Mouse (Mus musculus) limb, embryonic 11.5 days (tissue): ENCODE results near the gene Tmem30a. TPM values are rescaled to one million over a fixed set of nuclear protein-coding genes. Genes with fewer than 3 reads are reported as not detected.

Source experiments
- ATAC-seq: fragments of 200-750 bp; cut with Nextera tagmentation; 2 replicates; pipeline ENCODE4 v1.8.0; 2017; ENCODE audit warnings: low read depth; ENCODE audit not compliant: insufficient number of reproducible peaks, low FRiP score, low TSS enrichment
- DNase-seq: peaks from one replicate; pipeline ENCODE4 v3.0.0-alpha.2; 2015; ENCODE audit warnings: low spot score
- H3K27ac ChIP-seq: fragments of 300-500 bp; sonication (generic); replicated peaks from 2 replicates; pipeline ENCODE4 v1.5.1; 2014; ENCODE audit warnings: low read depth, mild to moderate bottlenecking, low read length
- H3K27me3 ChIP-seq: fragments of 300-500 bp; sonication (generic); 2 replicates; pipeline ENCODE4 v1.6.1; 2014; ENCODE audit warnings: mild to moderate bottlenecking, low read length, mixed read lengths; ENCODE audit not compliant: control insufficient read depth, insufficient read depth
- H3K36me3 ChIP-seq: fragments of 300-500 bp; sonication (generic); 2 replicates; pipeline ENCODE4 v1.6.1; 2014; ENCODE audit warnings: mild to moderate bottlenecking, low read length, moderate library complexity, mixed read lengths; ENCODE audit not compliant: control insufficient read depth, insufficient read depth
- H3K4me1 ChIP-seq: fragments of 300-500 bp; sonication (generic); 2 replicates; pipeline ENCODE4 v1.6.1; 2014; ENCODE audit warnings: low read length, mixed read lengths; ENCODE audit not compliant: control insufficient read depth, insufficient read depth
- H3K4me2 ChIP-seq: fragments of 300-500 bp; sonication (generic); 2 replicates; pipeline ENCODE4 v1.6.1; 2014; ENCODE audit warnings: low read depth, mild to moderate bottlenecking, moderate library complexity; ENCODE audit not compliant: severe bottlenecking
- H3K4me3 ChIP-seq: fragments of 300-500 bp; sonication (generic); 2 replicates; pipeline ENCODE4 v1.5.1; 2014; ENCODE audit warnings: low read depth, low read length
- H3K9ac ChIP-seq: fragments of 300-500 bp; sonication (generic); 2 replicates; pipeline ENCODE4 v1.6.1; 2014; ENCODE audit warnings: mild to moderate bottlenecking, low read length
- H3K9me3 ChIP-seq: fragments of 300-500 bp; sonication (generic); 2 replicates; pipeline ENCODE4 v1.6.1; 2016; ENCODE audit warnings: low read length; ENCODE audit not compliant: control insufficient read depth
- WGBS: fragments of 180-500 bp; shearing (Covaris S2); extraction: QIAGEN DNeasy Blood & Tissue Kit; methylation state at CpG from one replicate; pipeline ENCODE4 v1.1.7; 2014; 5-methylcytosine and 5-hydroxymethylcytosine counted together
- polyA plus RNA-seq: library from polyadenylated mRNA; unstranded; fragments of >200 nt; fragmentation: Nextera tagmentation; extraction: Ambion mirVana; gene quantifications from 2 replicates; pipeline ENCODE4 v1.2.1, GENCODE M21; 2014

Gene Tmem30a
- polyA plus RNA-seq, 1 experiment from 2014 or later = 44.1 TPM

GRCm38 (mm10) chr9:79807178-79807577 is 13.9 kb upstream of the Tmem30a start:
- no peak overlapping the region for H3K9ac ChIP-seq
- ATAC-seq (no peak), DNase-seq (no peak)
- H3K4me3 ChIP-seq = no peak overlapping the region
- no peaks in the 10 kb centered on the region for H3K9me3 ChIP-seq
- WGBS = 63% methylated on average over 4 of the region's 4 CpGs
- no peaks in the 10 kb centered on the region for H3K27me3 ChIP-seq
- H3K27ac ChIP-seq = no peak overlapping the region
- no peaks in the 10 kb centered on the region for H3K4me1 ChIP-seq
- no peaks in the 10 kb centered on the region for H3K36me3 ChIP-seq
- no peak overlapping the region for H3K4me2 ChIP-seq

- no peak for DNase-seq
Measured at GRCm38 (mm10) chr9:79806317-79807075, 13.2 kb upstream of the Tmem30a start.

GRCm38 (mm10) chr9:79805426-79805825 is 12.1 kb upstream of the Tmem30a start:
- WGBS = 88% methylated on average over 10 of the region's 10 CpGs
- Histone ChIP-seq H3K27me3 (no peaks in the 10 kb centered on the region), H3K9me3 (no peaks in the 10 kb centered on the region), H3K9ac (no peak overlapping the region), H3K4me2 (no peak overlapping the region), H3K4me1 (no peaks in the 10 kb centered on the region), H3K27ac (no peak overlapping the region), H3K4me3 (no peak overlapping the region), H3K36me3 (no peaks in the 10 kb centered on the region)
- ATAC-seq = no peak
- no peak for DNase-seq

More at GRCm38 (mm10) chr9:79806317-79807075, 13.2 kb upstream of the Tmem30a start:
- Histone ChIP-seq H3K4me1 (no peaks in the 10 kb centered on the region), H3K9ac (no peak overlapping the region), H3K4me3 (no peak overlapping the region), H3K36me3 (no peaks in the 10 kb centered on the region), H3K27me3 (no peaks in the 10 kb centered on the region), H3K4me2 (no peak overlapping the region), H3K9me3 (no peaks in the 10 kb centered on the region), H3K27ac (no peak overlapping the region)
- ATAC-seq = no peak
- 41% methylated on average over 12 of the region's 12 CpGs for WGBS

- Histone ChIP-seq H3K9me3 (no peaks in the 10 kb centered on the region), H3K9ac (no peak overlapping the region), H3K27me3 (no peaks in the 10 kb centered on the region), H3K4me3 (no peak overlapping the region), H3K4me2 (no peak overlapping the region), H3K27ac (no peak overlapping the region), H3K36me3 (no peaks in the 10 kb centered on the region), H3K4me1 (no peaks in the 10 kb centered on the region)
- WGBS = 79% methylated on average over 7 of the region's 7 CpGs
- no peak for ATAC-seq
- no peak for DNase-seq
Measured at GRCm38 (mm10) chr9:79796461-79797135, 3.3 kb upstream of the Tmem30a start.

- DNase-seq = no peak
- no peak for ATAC-seq
- Histone ChIP-seq H3K27me3 (no peaks in the 10 kb centered on the region), H3K27ac (no peak overlapping the region), H3K36me3 (no peaks in the 10 kb centered on the region), H3K4me3 (no peak overlapping the region), H3K4me1 (no peaks in the 10 kb centered on the region), H3K4me2 (no peak overlapping the region), H3K9ac (no peak overlapping the region), H3K9me3 (no peaks in the 10 kb centered on the region)
- 90% methylated on average over 1 of the region's 1 CpGs for WGBS
Measured at GRCm38 (mm10) chr9:79795076-79795475, 1.8 kb upstream of the Tmem30a start.

GRCm38 (mm10) chr9:79785794-79786085 is 7.6 kb downstream of the Tmem30a start:
- WGBS = 83% methylated on average over 2 of the region's 2 CpGs
- no peak for ATAC-seq
- Histone ChIP-seq H3K27me3 (no peaks in the 10 kb centered on the region), H3K4me3 (no peak overlapping the region), H3K4me2 (no peak overlapping the region), H3K9ac (no peak overlapping the region), H3K9me3 (no peaks in the 10 kb centered on the region), H3K27ac (no peak overlapping the region), H3K36me3 (no peaks in the 10 kb centered on the region), H3K4me1 (0 out of 2 replicates have a peak, but pooled peaks cover 2% of the 10 kb centered on the region)
- DNase-seq = no peak

- DNase-seq (no peak), ATAC-seq (no peak)
- Histone ChIP-seq H3K4me2 (no peak overlapping the region), H3K4me1 (0 out of 2 replicates have a peak, but pooled peaks cover 2% of the 10 kb centered on the region), H3K36me3 (no peaks in the 10 kb centered on the region), H3K27me3 (no peaks in the 10 kb centered on the region), H3K9ac (no peak overlapping the region), H3K4me3 (no peak overlapping the region), H3K27ac (no peak overlapping the region), H3K9me3 (no peaks in the 10 kb centered on the region)
- WGBS = 91% methylated on average over 2 of the region's 2 CpGs
Measured at GRCm38 (mm10) chr9:79784934-79785793, 8.1 kb downstream of the Tmem30a start.

GRCm38 (mm10) chr9:79784439-79784838 is 8.9 kb downstream of the Tmem30a start:
- Histone ChIP-seq H3K4me1 (0 out of 2 replicates have a peak, but pooled peaks cover 2% of the 10 kb centered on the region), H3K4me3 (no peak overlapping the region), H3K4me2 (no peak overlapping the region), H3K9ac (no peak overlapping the region), H3K27me3 (no peaks in the 10 kb centered on the region), H3K9me3 (no peaks in the 10 kb centered on the region), H3K36me3 (no peaks in the 10 kb centered on the region), H3K27ac (no peak overlapping the region)
- DNase-seq (no peak), ATAC-seq (no peak)
- 53% methylated on average over 3 of the region's 3 CpGs for WGBS
